Mouse (Mus musculus) embryo, embryonic 10.5 days (tissue): ENCODE measurements around the gene Comp.

Experiments used
- DNase-seq: peaks from one replicate; pipeline ENCODE4 v3.0.0-alpha.2; 2015; ENCODE audit warnings: low spot score

Gene Comp

GRCm38 (mm10) chr8:70397611-70398563 is 24.5 kb downstream of the Comp start:
- no peak for DNase-seq

- DNase-seq = no peak
Observed at GRCm38 (mm10) chr8:70404212-70404611, 30.9 kb downstream of the Comp start.

- no peak for DNase-seq
Observed at GRCm38 (mm10) chr8:70405189-70405588, 31.8 kb downstream of the Comp start.

GRCm38 (mm10) chr8:70406427-70407069 is 33.2 kb downstream of the Comp start:
- DNase-seq = no peak

GRCm38 (mm10) chr8:70408301-70408700 is 34.9 kb downstream of the Comp start:
- no peak for DNase-seq

- DNase-seq = no peak
Observed at GRCm38 (mm10) chr8:70409019-70409418, 35.7 kb downstream of the Comp start.

GRCm38 (mm10) chr8:70409455-70409871 is 36.1 kb downstream of the Comp start:
- no peak for DNase-seq

GRCm38 (mm10) chr8:70410281-70410680 is 36.9 kb downstream of the Comp start:
- no peak for DNase-seq

- DNase-seq = no peak
Observed at GRCm38 (mm10) chr8:70414310-70414946, 41.1 kb downstream of the Comp start.

- DNase-seq = peak; percentile 73
Observed at GRCm38 (mm10) chr8:70415540-70416451, 42.4 kb downstream of the Comp start.

- DNase-seq = no peak
Observed at GRCm38 (mm10) chr8:70416941-70417340, 43.6 kb downstream of the Comp start.

GRCm38 (mm10) chr8:70417914-70418313 is 44.6 kb downstream of the Comp start:
- DNase-seq = no peak

- no peak for DNase-seq
Observed at GRCm38 (mm10) chr8:70418954-70419353, 45.6 kb downstream of the Comp start.

GRCm38 (mm10) chr8:70419879-70420643 is 46.7 kb downstream of the Comp start:
- DNase-seq = no peak

- no peak for DNase-seq
Observed at GRCm38 (mm10) chr8:70421349-70422104, 48.2 kb downstream of the Comp start.

- no peak for DNase-seq
Observed at GRCm38 (mm10) chr8:70422722-70423121, 49.4 kb downstream of the Comp start.

- no peak for DNase-seq
Observed at GRCm38 (mm10) chr8:70426300-70426907, 53.0 kb downstream of the Comp start.

GRCm38 (mm10) chr8:70431213-70431612 is 57.9 kb downstream of the Comp start:
- DNase-seq = no peak
